Mouse (Mus musculus): ENCODE data around the gene Tmprss3. TPM values are rescaled to one million over a fixed set of nuclear protein-coding genes. Genes with fewer than 3 reads are reported as not detected.

The Tmprss3 gene
- total and polyA plus RNA-seq, 3 experiments = 0.08 to 0.11 TPM; not detected in 1

DNA sequence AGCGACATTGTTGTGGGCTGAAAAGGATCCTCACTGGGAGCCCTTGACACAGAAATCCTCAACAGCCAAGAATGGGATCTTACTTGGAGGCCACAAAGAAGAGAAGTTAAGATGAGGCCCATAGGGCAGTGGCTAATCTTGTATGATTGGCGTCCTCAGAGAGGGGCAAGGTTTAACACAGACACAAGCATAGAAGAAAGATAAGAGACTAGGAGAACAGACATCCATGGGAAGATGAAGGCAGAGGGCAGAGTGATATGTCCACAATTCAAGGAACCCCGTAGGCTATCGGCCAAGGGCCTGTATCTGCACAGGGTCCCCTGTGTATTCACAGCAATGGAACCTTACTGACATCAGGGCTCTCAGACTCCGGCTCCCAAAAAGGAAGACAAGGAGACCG, 3.6 kb downstream of the Tmprss3 start:
- TF ChIP-seq KAT2A (conservative IDR thresholded peaks at IDR 0.05; ENCODE audit: low read depth, low read length) (no peak), GABPA (IDR thresholded peaks at IDR 0.05; ENCODE audit: low read depth, low read length) (no peak), UBTF (IDR thresholded peaks at IDR 0.05; ENCODE audit: borderline replicate concordance, insufficient read depth, low read depth, low read length) (no peak), CHD1 (IDR thresholded peaks at IDR 0.05; ENCODE audit: low read depth, low read length) (no peak), TCF12 (IDR thresholded peaks at IDR 0.05; ENCODE audit: low read depth, low read length) (no peak), MYB (IDR thresholded peaks at IDR 0.05; ENCODE audit: low read depth, low read length) (no peak), JUND (IDR thresholded peaks at IDR 0.05; ENCODE audit: low read depth, low read length) (no peak), TAL1 (IDR thresholded peaks at IDR 0.05; ENCODE audit: low read length) (no peak), BHLHE40 (IDR thresholded peaks at IDR 0.05; ENCODE audit: borderline replicate concordance, low read depth, low read length) (no peak), USF2 (IDR thresholded peaks at IDR 0.05; ENCODE audit: borderline replicate concordance in 1 of 2, insufficient read depth in 1 of 2, low read depth in 1 of 2, low read length in 2 of 2) (no peak), POLR2AphosphoS5 (IDR thresholded peaks at IDR 0.05; ENCODE audit: borderline replicate concordance, low read depth, low read length) (no peak), POLR2AphosphoS2 (IDR thresholded peaks at IDR 0.05; ENCODE audit: low read length) (no peak), MAFK (IDR thresholded peaks at IDR 0.05; ENCODE audit: borderline replicate concordance, low read depth, low read length) (no peak), MEF2A (IDR thresholded peaks at IDR 0.05; ENCODE audit: extremely low read depth, insufficient replicate concordance, low read depth, low read length, poor library complexity, severe bottlenecking) (no peak), EP300 (IDR thresholded peaks at IDR 0.05; ENCODE audit: low read depth in 1 of 2, low read length in 2 of 2) (no peak)
- no peak overlapping the region for H3K27ac ChIP-seq (ENCODE audit: control insufficient read depth, low read depth, low read length)
- 0 out of 4 replicates have a peak, but pooled peaks cover 0 to 2% of the 10 kb centered on the region in 2 experiments for H3K36me3 ChIP-seq (ENCODE audit: control insufficient read depth in 1 of 2, insufficient read depth in 2 of 2, low read length in 2 of 2)
- no peaks in the 10 kb centered on the region for H3K9me3 ChIP-seq (replicated peaks; ENCODE audit: insufficient read depth, low read length)
- H3K27me3 ChIP-seq (ENCODE audit: control insufficient read depth in 1 of 2, insufficient read depth in 2 of 2, low read length in 2 of 2) = no peaks in the 10 kb centered on the region
- no peaks in the 10 kb centered on the region for H3K79me2 ChIP-seq (ENCODE audit: control insufficient read depth, insufficient read depth, low read length, poor library complexity)
- H3K4me1 ChIP-seq (ENCODE audit: control insufficient read depth in 1 of 2, insufficient read depth in 2 of 2, low read length in 2 of 2) = peaks cover 0 to 4% of the 10 kb centered on the region in 2 experiments; a peak in 1 of 4 replicates
- DNase-seq (ENCODE audit: low read depth, low spot score) = no peak
- H3K4me3 ChIP-seq (ENCODE audit: control insufficient read depth in 1 of 2, insufficient read depth in 1 of 2, low read depth in 2 of 2, low read length in 2 of 2) = no peak overlapping the region
- H3K9ac ChIP-seq (ENCODE audit: control insufficient read depth, low read depth, low read length, poor library complexity, severe bottlenecking) = no peak overlapping the region

DNA sequence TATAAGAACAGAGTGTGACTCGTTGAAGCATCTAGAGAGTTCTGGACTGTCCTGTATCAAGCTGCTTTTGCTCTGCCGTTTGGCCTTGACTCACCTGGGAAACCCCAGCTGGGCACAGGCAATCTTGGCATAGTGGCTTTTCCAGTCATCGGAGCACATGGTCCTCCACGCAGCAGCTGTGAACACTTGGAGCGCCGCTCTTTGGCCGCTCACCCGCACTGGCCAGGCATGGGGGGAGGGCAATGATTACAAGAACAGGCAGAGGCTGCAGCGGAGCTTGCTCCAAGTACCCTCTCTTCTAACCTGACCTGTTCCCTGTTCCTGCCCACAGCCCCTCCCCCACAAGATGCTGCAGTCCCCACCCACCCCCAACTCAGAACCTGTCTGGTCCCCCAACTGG, 5.4 kb downstream of the Tmprss3 start:
- Histone ChIP-seq H3K27ac (ENCODE audit: control insufficient read depth, low read depth, low read length) (no peak overlapping the region), H3K4me1 (ENCODE audit: control insufficient read depth in 1 of 2, insufficient read depth in 2 of 2, low read length in 2 of 2) (peaks cover 0 to 4% of the 10 kb centered on the region in 2 experiments; a peak in 1 of 4 replicates), H3K9me3 (replicated peaks; ENCODE audit: insufficient read depth, low read length) (no peaks in the 10 kb centered on the region), H3K9ac (ENCODE audit: control insufficient read depth, low read depth, low read length, poor library complexity, severe bottlenecking) (no peak overlapping the region), H3K36me3 (ENCODE audit: control insufficient read depth in 1 of 2, insufficient read depth in 2 of 2, low read length in 2 of 2) (0 out of 4 replicates have a peak, but pooled peaks cover 0 to 2% of the 10 kb centered on the region in 2 experiments), H3K27me3 (ENCODE audit: control insufficient read depth in 1 of 2, insufficient read depth in 2 of 2, low read length in 2 of 2) (no peaks in the 10 kb centered on the region), H3K4me3 (ENCODE audit: control insufficient read depth in 1 of 2, insufficient read depth in 1 of 2, low read depth in 2 of 2, low read length in 2 of 2) (no peak overlapping the region), H3K79me2 (ENCODE audit: control insufficient read depth, insufficient read depth, low read length, poor library complexity) (no peaks in the 10 kb centered on the region)
- no peak for DNase-seq (ENCODE audit: low read depth, low spot score)
- TF ChIP-seq MAX (IDR thresholded peaks at IDR 0.05; ENCODE audit: low read length) (no peak), RCOR1 (IDR thresholded peaks at IDR 0.05; ENCODE audit: low read depth, low read length) (no peak), MYC (IDR thresholded peaks at IDR 0.05; ENCODE audit: low read depth, low read length) (no peak), RAD21 (IDR thresholded peaks at IDR 0.05; ENCODE audit: low read depth, low read length) (no peak), POLR2AphosphoS5 (IDR thresholded peaks at IDR 0.05; ENCODE audit: borderline replicate concordance, low read depth, low read length) (no peak), TAL1 (IDR thresholded peaks at IDR 0.05; ENCODE audit: low read length) (no peak), ZC3H11A (IDR thresholded peaks at IDR 0.05; ENCODE audit: low read depth, low read length) (no peak)
